Mouse (Mus musculus): ENCODE results near the gene Tyw5. TPM values are rescaled to one million over a fixed set of nuclear protein-coding genes. Genes with fewer than 3 reads are reported as not detected.

Tyw5 gene
- 25.7 and 28.7 TPM in 2 replicates for polyA plus RNA-seq (2015; fragmentation: Nextera tagmentation; extraction: Ambion mirVana)

DNA sequence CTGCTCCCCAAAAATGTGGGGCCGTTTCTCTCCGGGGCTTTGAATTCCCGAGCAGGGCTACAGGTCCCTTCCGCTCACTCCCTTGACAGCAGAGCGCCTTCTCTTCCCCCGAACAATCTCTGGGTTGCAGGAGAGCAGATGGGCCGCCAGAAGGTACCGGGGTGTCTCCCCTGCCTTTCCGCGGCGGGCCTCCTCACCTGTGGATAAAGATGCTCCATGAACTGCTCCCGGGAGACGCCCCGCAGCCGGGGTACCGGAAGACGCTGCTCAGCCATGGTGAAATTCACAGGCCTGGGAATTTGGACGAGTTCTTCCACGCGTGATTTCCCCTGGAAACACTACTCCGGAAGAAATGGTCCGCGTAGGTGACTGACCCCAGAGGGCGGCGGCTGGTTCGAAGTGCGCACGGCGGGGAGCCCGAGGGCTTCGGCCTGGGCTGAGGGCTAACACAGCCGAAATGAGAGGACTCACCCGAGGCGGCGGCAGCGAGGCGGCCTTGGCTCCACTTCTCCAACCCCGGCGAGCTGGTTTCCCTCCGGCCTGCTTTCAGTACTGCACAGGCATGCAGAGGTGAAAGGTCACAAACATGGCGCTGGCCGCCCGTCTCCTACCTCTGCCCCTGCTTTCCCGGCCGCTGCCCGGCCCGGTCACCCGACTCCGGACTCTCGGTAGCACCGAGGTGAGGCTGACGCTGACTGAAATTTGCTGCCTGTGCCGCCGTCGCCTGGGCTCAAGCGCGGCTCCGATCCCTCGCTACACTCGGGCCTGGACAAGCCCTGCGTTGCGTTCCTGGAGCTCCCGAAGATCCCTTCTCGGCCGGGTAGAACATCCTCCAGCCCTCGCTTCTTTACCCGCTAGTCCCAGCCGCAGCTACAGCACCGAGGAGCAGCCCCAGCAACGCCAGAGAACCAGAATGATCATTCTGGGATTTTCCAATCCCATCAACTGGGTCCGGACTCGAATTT lies at the start of gene Tyw5, which contains the start of gene Maip1:
Gene Tyw5 (minus strand): TSS at position 915 of the 965 bp plus-strand sequence.
Gene Maip1 (plus strand): TSS at position 142 of the 965 bp plus-strand sequence.
- ATAC-seq: peak; percentile 96
- H3K9ac ChIP-seq (ENCODE audit: low read depth, low read length): peak within 1 kb of the TSS; percentile 96
- H3K9me3 ChIP-seq (ENCODE audit: control insufficient read depth, low read length): no peaks in the 10 kb centered on the region
- peak within 1 kb of the TSS; percentile 90 for H3K4me3 ChIP-seq (ENCODE audit: low read length)
- H3K27me3 ChIP-seq (replicated peaks; ENCODE audit: control insufficient read depth, insufficient read depth, low read length): no peaks in the 10 kb centered on the region
- H3K4me2 ChIP-seq (ENCODE audit: low read length): peak within 1 kb of the TSS; percentile 93
- peak within 1 kb of the TSS; percentile 96 for H3K27ac ChIP-seq (ENCODE audit: low read depth, low read length)
- peaks cover 28% of the 10 kb centered on the region for H3K4me1 ChIP-seq (ENCODE audit: control insufficient read depth, insufficient read depth, low read depth, low read length)
- under 1% methylated on average over 71 of the region's 72 CpGs for WGBS
- H3K36me3 ChIP-seq (ENCODE audit: control insufficient read depth, insufficient read depth, low read length): no peaks in the 10 kb centered on the region

DNA sequence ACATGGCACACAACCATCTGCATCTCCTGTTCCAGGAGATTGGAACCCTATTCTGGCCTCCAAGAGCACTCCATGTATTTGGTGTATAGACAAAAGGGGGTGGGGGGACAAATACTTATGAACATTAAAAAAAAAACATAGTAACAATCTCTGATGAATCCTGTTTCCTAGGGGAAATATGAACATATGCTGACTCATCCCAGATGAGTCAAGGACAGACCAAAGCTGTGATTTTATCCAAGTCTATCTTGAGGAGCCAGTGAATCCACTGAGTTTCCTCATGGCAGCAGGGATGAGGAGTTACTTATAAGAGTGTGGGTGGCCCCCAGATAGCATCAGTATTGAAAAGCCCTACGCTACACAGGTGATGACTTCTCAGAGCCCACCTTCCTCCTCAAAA lies 43.3 kb upstream of the Tyw5 start:
- H3K9me3 ChIP-seq (ENCODE audit: control insufficient read depth, low read length): no peaks in the 10 kb centered on the region
- no peak overlapping the region for H3K4me3 ChIP-seq (ENCODE audit: low read length)
- H3K9ac ChIP-seq (ENCODE audit: low read depth, low read length): no peak overlapping the region
- ATAC-seq: no peak
- H3K27ac ChIP-seq (ENCODE audit: low read depth, low read length): no peak overlapping the region
- no peaks in the 10 kb centered on the region for H3K4me1 ChIP-seq (ENCODE audit: control insufficient read depth, insufficient read depth, low read depth, low read length)
- H3K36me3 ChIP-seq (ENCODE audit: control insufficient read depth, insufficient read depth, low read length): no peaks in the 10 kb centered on the region
- no peak overlapping the region for H3K4me2 ChIP-seq (ENCODE audit: low read length)
- H3K27me3 ChIP-seq (replicated peaks; ENCODE audit: control insufficient read depth, insufficient read depth, low read length): no peaks in the 10 kb centered on the region
- 100% methylated on average over 1 of the region's 1 CpGs for WGBS

DNA sequence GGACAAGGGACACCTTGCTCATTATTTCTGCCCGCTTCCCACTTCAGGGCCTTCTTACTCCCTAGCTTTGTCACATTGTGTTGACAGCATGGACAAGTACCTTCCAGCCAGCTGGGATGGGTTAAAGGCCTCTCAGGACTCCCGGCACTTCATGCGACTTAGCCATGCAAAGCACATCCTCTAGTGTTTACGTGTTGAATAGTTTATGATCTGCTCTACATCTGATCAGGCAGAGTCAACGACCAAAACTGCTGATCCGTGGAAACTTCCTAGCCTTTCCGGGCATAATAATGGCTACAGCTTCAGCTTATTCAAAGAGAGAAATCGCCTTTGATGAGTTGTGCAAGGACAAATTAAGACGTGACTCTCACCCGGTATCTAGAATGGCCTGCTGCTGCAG lies 38.8 kb upstream of the Tyw5 start:
- Histone ChIP-seq H3K27me3 (replicated peaks; ENCODE audit: control insufficient read depth, insufficient read depth, low read length) (no peaks in the 10 kb centered on the region), H3K36me3 (ENCODE audit: control insufficient read depth, insufficient read depth, low read length) (no peaks in the 10 kb centered on the region), H3K9ac (ENCODE audit: low read depth, low read length) (no peak overlapping the region), H3K4me1 (ENCODE audit: control insufficient read depth, insufficient read depth, low read depth, low read length) (no peaks in the 10 kb centered on the region), H3K9me3 (ENCODE audit: control insufficient read depth, low read length) (no peaks in the 10 kb centered on the region), H3K4me2 (ENCODE audit: low read length) (no peak overlapping the region), H3K4me3 (ENCODE audit: low read length) (no peak overlapping the region), H3K27ac (ENCODE audit: low read depth, low read length) (no peak overlapping the region)
- 59% methylated on average over 10 of the region's 10 CpGs for WGBS
- no peak for ATAC-seq

DNA sequence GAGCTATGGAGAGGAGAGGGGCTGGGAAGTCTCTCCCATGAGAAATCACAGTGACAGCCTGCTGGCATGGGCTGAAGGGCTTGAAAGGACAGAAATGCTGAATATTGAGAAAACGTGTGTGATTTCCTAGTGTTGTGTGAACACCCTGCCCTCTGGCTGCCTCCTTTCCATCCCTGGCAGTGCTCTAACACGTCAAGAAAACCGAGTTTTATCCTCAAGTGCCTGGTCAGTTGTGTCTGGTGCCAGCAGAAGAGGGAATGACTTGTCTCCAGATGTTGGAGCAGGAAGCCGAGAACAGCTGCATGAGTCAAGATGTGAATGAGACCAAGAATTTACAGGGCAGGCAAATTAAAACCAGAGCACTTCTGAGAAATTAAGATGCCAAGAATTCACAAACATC lies 33.9 kb upstream of the Tyw5 start:
- Histone ChIP-seq H3K4me3 (ENCODE audit: low read length) (no peak overlapping the region), H3K27me3 (replicated peaks; ENCODE audit: control insufficient read depth, insufficient read depth, low read length) (no peaks in the 10 kb centered on the region), H3K4me2 (ENCODE audit: low read length) (no peak overlapping the region), H3K27ac (ENCODE audit: low read depth, low read length) (no peak overlapping the region), H3K9ac (ENCODE audit: low read depth, low read length) (no peak overlapping the region), H3K36me3 (ENCODE audit: control insufficient read depth, insufficient read depth, low read length) (no peaks in the 10 kb centered on the region), H3K9me3 (ENCODE audit: control insufficient read depth, low read length) (no peaks in the 10 kb centered on the region), H3K4me1 (ENCODE audit: control insufficient read depth, insufficient read depth, low read depth, low read length) (0 out of 2 replicates have a peak, but pooled peaks cover 2% of the 10 kb centered on the region)
- WGBS: 63% methylated on average over 4 of the region's 4 CpGs
- ATAC-seq: no peak

DNA sequence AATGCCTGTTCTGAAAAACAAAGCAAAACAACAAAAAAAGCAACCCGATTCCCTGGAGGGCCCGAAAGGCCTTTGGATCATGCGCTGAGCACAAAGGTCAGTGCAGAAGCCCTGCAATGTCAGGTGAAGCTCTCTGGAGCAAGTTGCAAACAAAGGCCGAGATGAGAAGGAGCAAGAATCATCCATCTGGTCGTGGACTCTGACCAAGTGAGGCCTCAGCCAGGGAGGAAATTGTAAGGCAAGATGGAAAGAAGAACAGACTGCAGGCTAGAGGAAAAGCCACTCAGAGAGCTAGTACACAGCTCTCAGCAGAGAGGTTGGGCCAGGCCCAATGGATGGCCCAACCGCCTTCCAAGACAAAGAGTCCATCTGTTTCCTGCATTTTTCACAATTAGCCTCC lies 32.1 kb upstream of the Tyw5 start:
- no peaks in the 10 kb centered on the region for H3K9me3 ChIP-seq (ENCODE audit: control insufficient read depth, low read length)
- H3K4me1 ChIP-seq (ENCODE audit: control insufficient read depth, insufficient read depth, low read depth, low read length): 0 out of 2 replicates have a peak, but pooled peaks cover 2% of the 10 kb centered on the region
- H3K27ac ChIP-seq (ENCODE audit: low read depth, low read length): no peak overlapping the region
- no peaks in the 10 kb centered on the region for H3K27me3 ChIP-seq (replicated peaks; ENCODE audit: control insufficient read depth, insufficient read depth, low read length)
- WGBS: 81% methylated on average over 6 of the region's 6 CpGs
- no peaks in the 10 kb centered on the region for H3K36me3 ChIP-seq (ENCODE audit: control insufficient read depth, insufficient read depth, low read length)
- H3K4me3 ChIP-seq (ENCODE audit: low read length): no peak overlapping the region
- no peak for ATAC-seq
- no peak overlapping the region for H3K4me2 ChIP-seq (ENCODE audit: low read length)
- no peak overlapping the region for H3K9ac ChIP-seq (ENCODE audit: low read depth, low read length)

DNA sequence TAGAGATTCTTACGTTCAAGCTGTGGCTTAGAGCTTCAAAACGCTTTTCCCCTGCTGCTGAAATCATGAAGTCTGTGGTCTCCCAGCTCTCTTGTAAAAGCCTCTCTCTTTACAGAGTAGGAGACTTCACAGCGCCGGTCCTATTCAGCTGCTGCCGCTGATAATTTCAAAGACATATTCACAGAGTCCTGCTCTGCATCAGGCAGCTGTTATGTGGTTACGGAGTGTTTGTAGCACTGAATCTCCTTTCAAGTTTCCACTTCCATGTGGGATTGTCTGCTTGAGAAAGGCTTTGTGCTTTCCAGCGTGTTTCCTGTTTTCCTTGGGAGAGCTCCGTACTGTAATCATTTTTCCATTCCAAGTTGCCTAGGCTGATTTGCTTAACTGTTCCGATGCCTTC lies 30.1 kb upstream of the Tyw5 start:
- Histone ChIP-seq H3K27ac (ENCODE audit: low read depth, low read length) (no peak overlapping the region; the same call in 1 of the 2 replicates), H3K9ac (ENCODE audit: low read depth, low read length) (0 out of 2 replicates have a peak overlapping the region, but pooled peaks have one; percentile 32)
- WGBS: 22% methylated on average over 9 of the region's 9 CpGs

DNA sequence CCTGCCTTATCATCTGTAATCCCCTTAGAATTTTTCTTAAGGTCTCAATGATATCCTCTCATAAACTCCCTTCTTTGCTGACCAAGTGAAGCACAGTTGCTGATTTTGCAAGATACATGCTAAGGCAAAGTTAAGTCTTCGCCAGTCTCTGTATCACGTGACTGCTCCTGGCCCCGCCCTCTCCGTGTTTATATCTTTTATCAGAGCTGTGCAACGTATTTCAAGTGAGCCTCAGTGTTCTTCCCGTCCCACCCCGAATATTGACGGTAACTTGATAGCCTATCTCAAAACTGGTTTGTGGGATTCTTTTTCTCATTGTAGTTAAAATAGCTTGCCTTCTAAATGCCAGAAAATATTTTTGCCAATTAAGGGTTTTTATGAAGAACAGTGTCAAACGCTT lies 29.5 kb upstream of the Tyw5 start:
- Histone ChIP-seq H3K4me3 (ENCODE audit: low read length) (peak overlapping the region; percentile 11), H3K4me1 (ENCODE audit: control insufficient read depth, insufficient read depth, low read depth, low read length) (0 out of 2 replicates have a peak, but pooled peaks cover 2% of the 10 kb centered on the region), H3K4me2 (ENCODE audit: low read length) (peak overlapping the region; percentile 49), H3K9me3 (ENCODE audit: control insufficient read depth, low read length) (no peaks in the 10 kb centered on the region), H3K9ac (ENCODE audit: low read depth, low read length) (no peak overlapping the region), H3K36me3 (ENCODE audit: control insufficient read depth, insufficient read depth, low read length) (no peaks in the 10 kb centered on the region), H3K27ac (ENCODE audit: low read depth, low read length) (no peak overlapping the region; the same call in 1 of the 2 replicates), H3K27me3 (replicated peaks; ENCODE audit: control insufficient read depth, insufficient read depth, low read length) (no peaks in the 10 kb centered on the region)
- 62% methylated on average over 9 of the region's 9 CpGs for WGBS
- ATAC-seq: no peak

More for the DNA sequence above, 30.1 kb upstream of the Tyw5 start:
- Histone ChIP-seq H3K9me3 (ENCODE audit: control insufficient read depth, low read length) (no peaks in the 10 kb centered on the region), H3K4me3 (ENCODE audit: low read length) (peak overlapping the region; percentile 11), H3K4me1 (ENCODE audit: control insufficient read depth, insufficient read depth, low read depth, low read length) (0 out of 2 replicates have a peak, but pooled peaks cover 2% of the 10 kb centered on the region), H3K36me3 (ENCODE audit: control insufficient read depth, insufficient read depth, low read length) (no peaks in the 10 kb centered on the region), H3K27me3 (replicated peaks; ENCODE audit: control insufficient read depth, insufficient read depth, low read length) (no peaks in the 10 kb centered on the region), H3K4me2 (ENCODE audit: low read length) (peak overlapping the region; percentile 49)
- ATAC-seq: peak; percentile 67

DNA sequence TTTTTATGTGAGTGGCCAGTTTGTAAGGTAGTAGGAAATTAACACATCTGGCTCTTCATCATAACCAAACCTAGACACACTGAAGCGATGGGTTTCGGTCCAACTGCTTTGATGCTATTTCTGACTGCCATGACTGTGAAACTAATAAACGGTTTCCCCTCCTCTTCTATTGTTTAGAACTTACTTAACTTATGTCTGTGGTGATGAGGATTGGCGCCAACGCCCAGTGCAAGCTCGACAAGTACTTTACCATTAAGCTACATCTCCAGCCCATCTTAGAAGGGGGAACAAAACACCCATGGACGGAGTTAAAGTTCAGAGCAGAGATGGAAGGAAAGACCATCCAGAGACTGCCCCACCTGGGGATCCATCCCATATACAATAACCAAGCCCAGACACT lies 26.2 kb upstream of the Tyw5 start:
- H3K36me3 ChIP-seq (ENCODE audit: control insufficient read depth, insufficient read depth, low read length): no peaks in the 10 kb centered on the region
- H3K27me3 ChIP-seq (replicated peaks; ENCODE audit: control insufficient read depth, insufficient read depth, low read length): no peaks in the 10 kb centered on the region; the same call in 1 of the 2 replicates
- no peaks in the 10 kb centered on the region for H3K9me3 ChIP-seq (ENCODE audit: control insufficient read depth, low read length)
- WGBS: 92% methylated on average over 7 of the region's 7 CpGs
- no peak overlapping the region for H3K4me2 ChIP-seq (ENCODE audit: low read length)
- ATAC-seq: no peak
- no peak overlapping the region for H3K9ac ChIP-seq (ENCODE audit: low read depth, low read length)
- H3K4me1 ChIP-seq (ENCODE audit: control insufficient read depth, insufficient read depth, low read depth, low read length): peaks cover 5% of the 10 kb centered on the region; the same call in 1 of the 2 replicates
- no peak overlapping the region for H3K4me3 ChIP-seq (ENCODE audit: low read length)
- no peak overlapping the region for H3K27ac ChIP-seq (ENCODE audit: low read depth, low read length)

DNA sequence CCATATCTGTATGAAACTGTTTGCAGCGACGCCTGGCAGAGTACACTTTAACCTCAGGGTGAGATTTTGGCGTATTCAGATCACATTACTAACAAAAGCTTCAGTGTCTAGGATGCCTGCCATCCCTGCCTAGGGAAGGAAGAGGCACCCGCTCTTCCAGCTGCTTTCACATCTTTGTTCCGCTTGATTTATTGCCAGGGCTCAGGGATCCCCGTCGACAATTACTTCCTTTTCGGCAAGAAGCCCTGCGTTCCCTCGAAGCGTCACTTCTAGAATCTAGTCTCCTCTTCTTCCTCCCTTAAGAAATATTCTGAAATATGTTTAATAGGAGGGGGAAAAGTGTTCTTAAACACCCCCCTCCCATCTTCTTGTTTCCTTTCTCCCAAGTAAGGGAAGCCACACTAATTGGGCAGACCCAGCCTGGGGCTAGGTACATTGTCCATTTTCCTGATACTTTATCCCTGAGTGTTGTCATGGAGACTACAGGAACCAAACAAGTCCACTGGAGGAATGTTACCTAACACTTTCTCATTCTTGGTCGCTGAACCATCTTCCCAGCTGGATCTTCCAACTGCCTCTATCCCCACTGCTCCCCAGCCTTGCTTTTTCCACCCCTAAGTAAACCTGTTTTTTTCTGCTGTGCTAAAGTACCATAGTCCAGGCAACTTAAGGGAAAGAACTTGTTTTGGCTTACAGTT lies 23.0 kb upstream of the Tyw5 start:
- Histone ChIP-seq H3K4me2 (ENCODE audit: low read length) (peak overlapping the region; percentile 41), H3K27ac (ENCODE audit: low read depth, low read length) (no peak overlapping the region), H3K9me3 (ENCODE audit: control insufficient read depth, low read length) (no peaks in the 10 kb centered on the region), H3K4me3 (ENCODE audit: low read length) (no peak overlapping the region), H3K4me1 (ENCODE audit: control insufficient read depth, insufficient read depth, low read depth, low read length) (peaks cover 2% of the 10 kb centered on the region; the same call in 1 of the 2 replicates), H3K36me3 (ENCODE audit: control insufficient read depth, insufficient read depth, low read length) (no peaks in the 10 kb centered on the region), H3K9ac (ENCODE audit: low read depth, low read length) (no peak overlapping the region), H3K27me3 (replicated peaks; ENCODE audit: control insufficient read depth, insufficient read depth, low read length) (no peaks in the 10 kb centered on the region; the same call in 1 of the 2 replicates)
- WGBS: 2% methylated on average over 12 of the region's 12 CpGs
- ATAC-seq: peak; percentile 60

Measured in hindbrain, embryonic 16.5 days (tissue).